Mouse (Mus musculus) G1E (cell line): ENCODE data around the gene Mcub. TPM values are rescaled to one million over a fixed set of nuclear protein-coding genes. Genes with fewer than 3 reads are reported as not detected.

Experiments used
- ATAC-seq: 2 replicates; pipeline ENCODE4 v1.8.0; 2016; ENCODE audit warnings: mild to moderate bottlenecking; ENCODE audit not compliant: insufficient number of reproducible peaks, poor library complexity, low FRiP score, severe bottlenecking; ENCODE audit errors: extremely low read depth
- DNase-seq: peaks from one replicate; pipeline ENCODE4 v3.0.0; 2012; ENCODE audit warnings: low spot score
- H3K27me3 ChIP-seq: 2 replicates; pipeline ENCODE4 v1.6.1; 2012; ENCODE audit warnings: mild to moderate bottlenecking, low read length, inconsistent platforms; ENCODE audit not compliant: insufficient read depth
- H3K36me3 ChIP-seq: replicated peaks from 2 replicates; pipeline ENCODE3; 2012; ENCODE audit warnings: mild to moderate bottlenecking, inconsistent platforms
- H3K4me1 ChIP-seq: 2 replicates; pipeline ENCODE4 v1.6.1; 2012; ENCODE audit warnings: low read depth, low read length, inconsistent platforms, mixed read lengths; ENCODE audit not compliant: insufficient read depth
- H3K4me3 ChIP-seq: 2 replicates; pipeline ENCODE4 v1.5.1; 2012; ENCODE audit warnings: low read depth, mild to moderate bottlenecking, inconsistent platforms, low read length, moderate library complexity, mixed read lengths
- H3K9me3 ChIP-seq: replicated peaks from 2 replicates; pipeline ENCODE4 v1.6.1; 2012; ENCODE audit warnings: inconsistent platforms
- CTCF ChIP-seq: IDR thresholded peaks from 2 replicates; pipeline ENCODE4 v1.5.1; 2012; ENCODE audit warnings: low read depth, low read length, inconsistent platforms, mixed read lengths
- GATA1 ChIP-seq: IDR thresholded peaks from 2 replicates; pipeline ENCODE4 v1.6.1; 2012; ENCODE audit warnings: borderline replicate concordance, low read length, inconsistent platforms, mixed read lengths
- GATA2 ChIP-seq: IDR thresholded peaks from 2 replicates; pipeline ENCODE4 v1.6.1; 2012; ENCODE audit warnings: low read depth, low read length, inconsistent platforms, borderline replicate concordance
- POLR2AphosphoS5 ChIP-seq: IDR thresholded peaks from 2 replicates; pipeline ENCODE4 v1.6.1; 2012; ENCODE audit warnings: low read depth, low read length, inconsistent platforms; ENCODE audit not compliant: insufficient replicate concordance
- TAL1 ChIP-seq: conservative IDR thresholded peaks from 2 replicates; pipeline ENCODE4 v1.6.1; 2012; ENCODE audit warnings: low read depth, low read length, inconsistent platforms, mixed read lengths
- polyA plus RNA-seq: library from polyadenylated mRNA; stranded (reverse); fragments of >175 nt; gene quantifications from 2 replicates; pipeline ENCODE4 v1.2.3, GENCODE M21; 2012
- total RNA-seq, 2 experiments: library from RNA; stranded (forward) in 1 of 2; stranded (reverse) in 1 of 2; fragments of 200-1000 nt in 1 of 2; fragments of >200 nt in 1 of 2; fragmentation: Nextera tagmentation in 1 of 2; gene quantifications; 2 replicates each; pipeline ENCODE4 v1.2.3; 2014 to 2017

The Mcub gene
- total and polyA plus RNA-seq, 3 experiments: not detected

- ATAC-seq (peak; percentile 31), DNase-seq (no peak)
- TF ChIP-seq POLR2AphosphoS5 (no peak), TAL1 (no peak), GATA2 (no peak), GATA1 (no peak), CTCF (no peak)
- no peaks in the 10 kb centered on the region for H3K9me3 ChIP-seq
- peaks cover 4% of the 10 kb centered on the region for H3K27me3 ChIP-seq
- H3K4me3 ChIP-seq: no peak overlapping the region
- H3K36me3 ChIP-seq: no peaks in the 10 kb centered on the region
- H3K4me1 ChIP-seq: peaks cover 5% of the 10 kb centered on the region
Measured at GRCm38 (mm10) chr3:129946217-129946914, 23.6 kb downstream of the Mcub start.

GRCm38 (mm10) chr3:129943813-129944212 lies 26.2 kb downstream of the Mcub start:
- no peaks in the 10 kb centered on the region for H3K36me3 ChIP-seq
- no peak overlapping the region for H3K4me3 ChIP-seq
- H3K27me3 ChIP-seq: peaks cover 6% of the 10 kb centered on the region
- no peaks in the 10 kb centered on the region for H3K9me3 ChIP-seq
- DNase-seq (no peak), ATAC-seq (no peak)
- H3K4me1 ChIP-seq: peaks cover 5% of the 10 kb centered on the region
- TF ChIP-seq GATA2 (no peak), CTCF (no peak), TAL1 (no peak), POLR2AphosphoS5 (no peak), GATA1 (no peak)

- ATAC-seq (no peak), DNase-seq (no peak)
- no peak overlapping the region for H3K4me3 ChIP-seq
- TF ChIP-seq CTCF (no peak), POLR2AphosphoS5 (no peak), GATA1 (no peak), TAL1 (no peak), GATA2 (no peak)
- 0 out of 2 replicates have a peak, but pooled peaks cover 2% of the 10 kb centered on the region for H3K27me3 ChIP-seq
- H3K4me1 ChIP-seq: no peaks in the 10 kb centered on the region
- no peaks in the 10 kb centered on the region for H3K9me3 ChIP-seq
- no peaks in the 10 kb centered on the region for H3K36me3 ChIP-seq
Measured at GRCm38 (mm10) chr3:129941291-129941690, 28.7 kb downstream of the Mcub start.

GRCm38 (mm10) chr3:129940780-129941179 lies 29.2 kb downstream of the Mcub start:
- TF ChIP-seq GATA2 (no peak), GATA1 (no peak), POLR2AphosphoS5 (no peak), TAL1 (no peak), CTCF (no peak)
- no peaks in the 10 kb centered on the region for H3K9me3 ChIP-seq
- no peaks in the 10 kb centered on the region for H3K36me3 ChIP-seq
- no peak overlapping the region for H3K4me3 ChIP-seq
- DNase-seq (no peak), ATAC-seq (no peak)
- H3K27me3 ChIP-seq: peaks cover 2% of the 10 kb centered on the region; the same call in 1 of the 2 replicates
- H3K4me1 ChIP-seq: no peaks in the 10 kb centered on the region

- no peaks in the 10 kb centered on the region for H3K9me3 ChIP-seq
- H3K27me3 ChIP-seq: peaks cover 2% of the 10 kb centered on the region; the same call in 1 of the 2 replicates
- no peak overlapping the region for H3K4me3 ChIP-seq
- H3K4me1 ChIP-seq: no peaks in the 10 kb centered on the region
- ATAC-seq (no peak), DNase-seq (no peak)
- TF ChIP-seq GATA1 (no peak), GATA2 (no peak)
- H3K36me3 ChIP-seq: no peaks in the 10 kb centered on the region
Measured at GRCm38 (mm10) chr3:129939058-129939457, 30.9 kb downstream of the Mcub start.

- no peaks in the 10 kb centered on the region for H3K36me3 ChIP-seq
- no peak overlapping the region for H3K4me3 ChIP-seq
- no peaks in the 10 kb centered on the region for H3K9me3 ChIP-seq
- H3K27me3 ChIP-seq: peaks cover 2% of the 10 kb centered on the region; the same call in 1 of the 2 replicates
- H3K4me1 ChIP-seq: no peaks in the 10 kb centered on the region
- TF ChIP-seq TAL1 (no peak), GATA1 (no peak), GATA2 (no peak), CTCF (no peak), POLR2AphosphoS5 (no peak)
- DNase-seq: no peak
- no peak for ATAC-seq
Measured at GRCm38 (mm10) chr3:129937848-129938247, 32.2 kb downstream of the Mcub start.
